Mouse (Mus musculus) frontal cortex, postnatal 25 days (tissue): ENCODE measurements around the gene Hspa1l.
"Not testable (repeated sequence)": the region's sequence is repeated elsewhere in the genome, so short reads cannot be mapped to it uniquely, and the experiment has no call there.

ENCODE experiments used
- DNase-seq, 2 experiments: peaks; one replicate each; pipeline ENCODE4 v3.0.0; 2022; ENCODE audit warnings: low spot score in 2 of 2

Hspa1l gene

DNA sequence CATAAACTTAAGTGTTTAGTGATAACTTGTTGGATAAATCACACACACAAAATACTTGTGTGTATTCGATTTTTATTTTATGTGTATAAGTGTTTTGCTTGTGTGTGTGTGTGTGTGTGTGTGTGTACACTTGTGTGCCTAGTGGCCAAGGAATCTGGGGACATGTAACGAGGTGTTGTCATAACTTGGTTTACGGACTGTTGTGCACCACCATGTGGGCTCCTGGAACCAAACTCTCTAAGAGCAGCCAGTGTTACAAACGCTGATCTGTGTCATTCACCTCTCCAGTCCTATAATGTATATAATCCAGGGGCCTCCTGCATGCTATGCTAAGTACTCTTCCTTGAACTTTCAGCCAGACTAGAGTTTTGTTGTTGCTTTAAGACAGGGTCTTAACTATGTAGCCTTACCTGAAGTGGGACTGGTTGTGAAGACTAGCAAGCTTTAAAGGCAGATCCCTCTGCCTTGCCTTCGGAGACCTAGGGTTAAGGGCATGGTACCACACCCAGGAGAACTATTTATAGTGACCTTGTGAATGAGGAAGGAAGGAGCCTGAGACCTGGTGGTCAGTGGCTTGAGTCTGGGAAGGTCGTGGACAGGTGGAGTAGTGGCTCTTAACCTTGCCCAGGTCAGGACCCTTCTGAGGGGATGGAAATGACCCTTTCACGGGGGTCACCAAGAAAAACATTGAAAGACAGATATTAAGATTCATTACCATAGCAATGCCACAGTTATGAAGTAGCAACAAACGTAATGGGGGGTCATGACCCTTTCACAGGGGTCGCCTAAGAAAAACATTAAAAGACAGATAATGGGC, 30.7 kb downstream of the Hspa1l start:
- DNase-seq = no peak

DNA sequence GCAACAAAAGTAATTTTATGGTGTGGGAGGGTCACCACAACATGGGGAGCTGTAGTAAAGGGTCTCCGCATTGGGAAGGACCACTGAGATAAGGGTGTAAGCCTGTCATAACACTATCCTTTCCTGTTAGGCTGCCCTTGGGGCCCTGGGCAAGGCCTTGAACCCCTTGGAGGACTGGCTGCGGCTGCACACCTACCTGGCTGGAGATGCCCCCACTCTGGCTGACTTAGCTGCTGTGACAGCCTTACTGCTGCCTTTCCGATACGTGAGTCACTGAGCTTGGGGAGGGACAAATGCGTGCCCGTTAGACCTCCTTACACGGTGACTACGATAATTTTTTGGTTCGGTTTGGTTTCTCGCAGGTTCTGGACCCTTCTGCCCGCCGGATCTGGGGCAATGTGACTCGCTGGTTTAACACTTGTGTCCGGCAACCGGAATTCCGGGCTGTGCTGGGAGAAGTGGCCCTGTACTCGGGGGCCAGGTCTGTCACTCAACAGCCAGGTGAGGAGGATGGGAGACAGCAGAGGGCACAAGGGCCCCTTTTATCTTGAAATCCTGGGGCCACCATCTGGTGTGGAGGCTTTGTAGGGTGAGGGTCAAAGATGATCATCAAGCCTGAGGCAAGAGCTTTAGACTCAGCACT, 31.7 kb downstream of the Hspa1l start:
- DNase-seq = no peak

DNA sequence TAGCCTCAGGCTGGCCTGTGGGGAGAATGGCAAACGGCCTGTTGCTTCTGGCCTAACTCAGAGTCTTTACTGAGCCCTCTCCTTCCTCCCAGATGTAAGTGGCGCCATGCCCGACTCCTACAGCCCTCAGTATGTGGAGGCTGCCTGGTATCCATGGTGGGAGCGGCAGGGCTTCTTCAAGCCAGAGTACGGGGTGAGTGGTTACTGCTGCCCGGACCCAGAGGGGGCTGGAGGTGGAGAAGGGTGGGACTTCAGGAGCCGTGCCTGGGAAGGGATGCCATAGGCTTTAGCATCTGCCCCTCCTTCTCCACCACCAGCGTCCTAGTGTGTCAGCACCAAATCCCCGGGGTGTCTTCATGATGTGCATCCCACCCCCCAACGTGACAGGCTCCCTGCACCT, 32.7 kb downstream of the Hspa1l start:
- DNase-seq = no peak

DNA sequence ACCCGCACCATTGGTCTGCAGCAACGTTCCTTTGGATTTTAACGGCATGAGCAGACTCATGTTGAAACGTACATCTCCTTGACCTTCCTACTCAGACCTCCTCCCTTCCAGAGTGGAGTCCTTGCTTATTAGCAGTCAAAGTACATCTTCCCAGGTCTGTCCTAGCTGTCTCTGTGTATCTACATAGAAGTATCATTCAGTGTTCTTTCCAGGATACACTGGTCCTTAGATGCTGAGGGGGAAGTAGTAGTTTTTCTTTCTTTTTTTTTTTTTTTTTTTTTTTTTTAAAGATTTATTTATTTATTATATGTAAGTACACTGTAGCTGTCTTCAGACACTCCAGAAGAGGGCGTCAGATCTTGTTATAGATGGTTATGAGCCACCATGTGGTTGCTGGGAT, 33.4 kb downstream of the Hspa1l start:
- DNase-seq = not testable (repeated sequence)

DNA sequence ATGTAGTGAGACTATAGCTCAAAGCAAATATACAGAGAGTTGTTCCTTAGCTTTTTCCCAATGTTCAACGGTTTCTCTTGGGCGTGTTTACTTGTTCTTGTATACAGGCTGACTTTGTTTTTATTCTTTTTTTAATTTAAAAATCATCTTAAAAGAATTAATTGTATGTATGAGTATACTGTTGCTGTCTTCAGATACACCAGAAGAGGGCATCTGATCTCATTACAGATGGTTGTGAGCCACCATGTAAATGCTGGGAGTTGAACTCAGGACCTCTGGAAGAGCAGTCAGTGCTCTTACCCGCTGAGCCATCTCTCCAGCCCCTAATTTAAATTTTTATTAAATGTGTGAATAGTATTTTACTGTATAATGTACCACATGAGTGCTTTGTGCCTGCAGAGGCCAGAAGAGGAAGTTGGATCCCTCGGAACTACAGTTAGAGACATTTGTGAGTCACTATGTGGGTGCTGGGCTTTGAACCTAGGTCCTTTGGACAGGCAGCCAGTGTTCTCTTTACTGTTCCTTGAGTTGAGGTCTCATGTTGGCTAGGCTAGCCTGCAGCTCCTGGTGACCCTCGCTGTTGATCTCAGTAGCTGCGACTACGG, 35.0 kb downstream of the Hspa1l start:
- DNase-seq = no peak

DNA sequence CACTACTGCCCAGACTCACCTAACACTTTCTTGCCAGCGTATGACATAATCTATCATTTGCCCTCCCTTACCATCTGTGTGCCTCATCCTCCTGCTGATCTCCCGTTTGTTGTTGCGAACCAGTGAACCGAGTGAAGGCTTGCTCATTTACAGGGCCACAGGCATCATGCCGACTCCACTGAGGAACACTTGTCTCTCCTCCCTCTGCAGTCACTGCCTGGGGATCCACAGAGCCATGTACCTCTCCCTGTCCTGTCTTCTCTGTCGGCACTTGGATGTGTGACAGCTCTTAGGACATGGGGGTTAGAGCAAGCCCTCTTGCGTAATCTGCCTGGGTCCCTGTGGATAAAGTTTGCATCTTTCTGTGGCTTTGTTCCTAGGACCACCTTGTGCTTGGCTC, 37.1 kb downstream of the Hspa1l start:
- DNase-seq = no peak

DNA sequence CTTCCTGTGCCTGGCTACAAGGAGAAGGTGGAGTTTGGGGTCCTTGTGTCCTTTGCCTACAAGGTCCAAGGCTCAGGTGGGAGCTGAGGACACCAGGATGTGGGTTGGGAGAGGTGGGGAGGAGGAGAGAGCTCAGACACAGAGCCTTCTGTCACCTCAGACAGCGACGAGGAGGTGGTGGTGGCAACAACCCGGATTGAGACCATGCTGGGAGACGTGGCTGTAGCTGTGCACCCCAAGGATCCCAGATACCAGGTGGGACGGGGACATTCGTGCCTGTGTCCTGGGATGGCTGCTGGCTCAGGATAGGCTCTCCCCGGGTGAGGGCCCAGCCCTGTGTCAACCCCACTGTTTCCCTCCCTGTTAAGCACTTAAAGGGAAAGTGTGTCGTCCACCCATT, 38.9 kb downstream of the Hspa1l start:
- no peak for DNase-seq

DNA sequence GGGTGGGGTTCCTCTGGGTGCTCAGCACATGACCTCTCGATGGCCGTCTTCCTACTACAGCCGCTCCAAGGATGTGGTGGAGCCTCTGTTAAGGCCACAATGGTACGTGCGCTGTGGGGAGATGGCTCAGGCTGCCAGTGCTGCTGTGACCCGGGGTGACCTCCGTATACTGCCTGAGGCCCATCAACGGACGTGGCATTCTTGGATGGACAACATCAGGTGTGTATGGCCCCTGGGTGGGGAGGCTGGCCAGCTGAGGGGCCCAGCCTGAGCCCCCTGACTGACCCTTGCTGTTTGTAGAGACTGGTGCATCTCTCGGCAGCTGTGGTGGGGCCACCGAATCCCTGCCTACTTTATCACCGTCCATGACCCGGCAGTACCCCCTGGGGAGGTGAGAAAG, 39.9 kb downstream of the Hspa1l start:
- DNase-seq = no peak

DNA sequence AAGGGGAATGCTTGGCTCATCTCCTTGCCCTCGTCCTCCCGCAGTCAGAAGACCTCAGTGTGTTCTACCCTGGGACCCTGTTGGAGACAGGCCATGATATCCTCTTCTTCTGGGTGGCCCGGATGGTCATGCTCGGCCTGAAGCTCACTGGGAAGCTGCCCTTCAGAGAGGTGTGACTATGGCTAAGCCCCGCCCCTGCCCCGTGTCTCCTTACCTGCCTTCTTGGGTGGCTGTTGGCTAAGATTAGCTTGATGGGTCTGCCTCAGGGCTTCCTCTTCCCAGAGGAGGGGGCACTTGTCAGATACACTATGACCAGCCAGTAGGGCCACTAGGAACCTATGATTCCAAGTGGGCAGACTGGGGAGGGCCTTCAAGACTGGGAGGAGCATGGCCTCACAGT, 40.7 kb downstream of the Hspa1l start:
- no peak for DNase-seq

DNA sequence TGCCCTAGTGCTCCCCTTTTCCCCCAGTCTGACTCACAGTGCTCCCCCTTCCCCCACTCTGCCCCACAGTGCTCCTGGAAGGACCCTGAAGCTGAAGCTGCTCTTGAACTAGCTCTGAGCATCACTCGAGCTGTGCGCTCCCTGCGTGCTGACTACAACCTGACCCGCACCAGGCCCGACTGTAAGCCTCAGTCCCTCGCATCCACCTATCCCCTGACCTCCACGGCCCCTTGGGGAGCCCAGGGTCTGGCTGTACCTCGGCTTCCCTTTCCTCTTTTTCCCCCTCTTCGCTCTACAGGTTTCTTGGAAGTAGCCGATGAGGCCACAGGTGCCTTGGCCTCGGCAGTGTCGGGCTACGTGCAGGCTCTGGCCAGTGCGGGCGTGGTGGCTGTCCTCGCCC, 42.8 kb downstream of the Hspa1l start:
- DNase-seq = no peak

DNA sequence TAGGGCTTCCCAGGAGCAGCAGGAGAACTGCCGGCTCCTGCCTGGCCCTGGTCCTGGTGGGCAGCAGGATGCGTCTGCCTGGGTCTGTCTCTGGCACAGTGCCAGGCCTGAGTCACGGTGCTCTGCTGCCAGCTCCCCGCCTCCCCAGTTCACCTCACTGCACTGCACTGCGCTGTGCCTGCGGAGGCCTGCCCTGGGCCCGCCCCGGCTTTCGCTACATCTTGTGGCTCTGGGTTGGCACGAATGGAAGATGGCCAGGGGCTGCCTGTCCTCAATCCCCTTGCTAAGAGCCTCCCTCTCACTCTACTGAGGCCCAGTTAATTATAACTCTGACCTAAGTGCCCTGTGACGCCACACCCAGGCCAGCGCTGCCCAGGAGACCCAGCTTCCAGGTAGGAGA, 43.9 kb downstream of the Hspa1l start, which contains the start of gene Vwa7:
Gene Vwa7, plus strand, starts transcription at position 204 of the 400 bp plus-strand sequence.
- DNase-seq = no peak

DNA sequence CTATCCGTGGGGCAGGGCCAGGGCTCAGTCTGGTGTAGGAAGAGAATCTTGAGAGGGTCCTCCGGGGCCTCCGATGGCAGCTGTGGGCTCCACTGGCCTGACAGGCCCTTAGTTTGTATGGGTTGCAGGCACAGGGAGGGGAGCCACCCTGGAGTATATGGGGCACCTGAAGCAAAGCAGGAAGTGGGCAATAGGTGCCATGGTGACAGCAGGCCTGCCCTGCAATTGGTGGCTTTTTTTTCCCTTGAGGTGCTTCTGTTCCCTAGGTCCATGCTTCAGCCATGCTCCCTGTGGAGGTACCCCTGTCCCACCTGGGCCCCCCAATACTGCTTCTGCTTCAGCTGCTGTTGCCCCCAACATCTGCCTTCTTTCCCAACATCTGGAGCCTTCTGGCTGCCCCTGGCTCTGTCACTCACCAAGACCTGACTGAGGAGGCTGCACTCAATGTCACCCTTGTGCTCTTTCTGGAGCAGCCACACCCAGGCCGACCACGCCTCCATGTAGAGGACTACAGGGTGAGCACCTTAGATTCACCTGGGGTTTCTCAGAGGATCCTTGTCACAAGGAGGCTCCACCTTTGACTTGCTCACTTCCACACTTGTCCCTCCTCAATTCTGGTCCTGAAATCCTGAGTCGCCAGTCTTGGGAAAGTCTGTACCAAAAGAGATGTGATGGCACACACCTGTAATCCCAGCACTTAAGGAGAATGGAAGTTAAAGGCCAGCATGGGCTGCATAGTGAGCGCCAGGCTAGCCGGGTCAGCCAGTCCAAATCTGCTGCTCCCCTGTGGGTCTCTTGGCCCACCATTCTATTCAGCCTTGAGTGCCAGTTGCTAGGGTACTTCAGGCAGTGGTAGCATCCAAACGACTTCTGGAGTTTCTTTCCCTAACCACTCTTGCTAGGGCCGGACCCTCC, 44.5 kb downstream of the Hspa1l start:
- DNase-seq = no peak

DNA sequence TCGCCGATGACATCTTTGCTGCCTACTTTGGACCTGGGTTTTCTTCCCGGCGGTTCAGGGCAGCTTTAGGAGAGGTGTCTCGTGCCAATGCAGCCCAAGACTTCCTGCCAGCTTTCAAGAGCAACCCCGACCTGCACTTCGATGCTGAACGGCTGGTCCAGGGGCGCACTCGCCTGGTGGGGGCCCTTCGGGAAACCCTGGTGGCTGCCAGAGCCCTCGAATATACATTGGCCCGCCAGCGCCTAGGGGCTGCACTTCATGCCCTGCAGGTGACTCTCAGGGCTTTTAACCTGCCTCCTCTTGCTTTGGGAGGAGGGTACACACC, 45.2 kb downstream of the Hspa1l start:
- DNase-seq = no peak

DNA sequence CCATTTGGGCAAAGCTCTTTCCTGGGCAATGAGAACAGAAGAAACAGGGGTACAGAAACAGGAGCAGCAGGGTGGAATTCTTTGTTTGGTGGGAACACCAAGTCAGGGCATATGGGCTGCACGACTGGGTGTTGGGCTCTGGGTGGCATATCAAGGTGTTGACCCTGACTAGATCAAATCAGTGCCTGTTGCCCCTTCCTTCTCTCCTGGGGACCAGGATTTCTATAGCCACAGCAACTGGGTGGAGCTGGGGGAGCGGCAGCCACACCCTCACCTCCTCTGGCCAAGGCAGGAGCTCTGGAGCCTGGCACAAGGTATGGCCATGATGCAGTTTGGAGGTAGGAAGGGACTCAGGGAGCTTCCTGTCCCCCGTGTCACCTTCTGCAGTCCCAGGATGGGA, 45.7 kb downstream of the Hspa1l start:
- DNase-seq = no peak

DNA sequence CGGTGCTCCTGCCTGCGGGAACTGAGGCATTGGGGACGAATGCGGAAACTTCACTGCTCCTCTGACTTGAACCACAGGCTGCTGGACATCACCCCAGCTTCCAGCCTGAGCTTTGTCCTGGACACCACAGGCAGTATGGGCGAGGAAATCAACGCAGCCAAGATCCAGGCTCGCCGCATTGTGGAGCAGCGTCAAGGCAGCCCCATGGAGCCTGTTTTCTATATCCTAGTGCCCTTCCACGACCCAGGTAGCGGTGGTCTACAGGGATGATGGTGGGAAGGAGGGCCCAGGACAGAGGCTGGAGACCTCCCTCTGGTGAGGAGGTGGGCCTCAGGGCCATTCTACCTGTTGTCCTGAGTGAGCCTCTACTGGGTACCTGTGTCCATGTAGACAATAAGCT, 47.4 kb downstream of the Hspa1l start:
- DNase-seq = no peak

DNA sequence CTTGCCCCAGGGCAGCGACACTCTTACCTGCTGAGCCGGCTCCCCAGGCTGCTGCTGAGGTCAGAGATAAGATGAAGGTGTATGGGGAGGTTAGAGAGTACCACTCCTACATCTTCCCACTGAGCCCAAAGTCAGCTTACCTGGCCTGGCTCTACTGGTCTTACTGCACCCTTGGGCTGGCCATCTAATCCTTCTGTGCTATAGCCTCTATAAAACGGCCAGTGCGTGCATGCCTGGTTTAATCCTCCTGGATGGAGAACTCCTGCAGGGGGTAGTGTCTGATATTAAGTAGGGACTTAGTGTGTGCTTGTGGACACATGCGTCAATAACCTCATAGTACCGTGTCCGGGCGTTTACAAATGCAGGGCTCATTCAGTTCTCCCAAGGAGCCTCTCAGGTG, 48.0 kb downstream of the Hspa1l start:
- DNase-seq = no peak

DNA sequence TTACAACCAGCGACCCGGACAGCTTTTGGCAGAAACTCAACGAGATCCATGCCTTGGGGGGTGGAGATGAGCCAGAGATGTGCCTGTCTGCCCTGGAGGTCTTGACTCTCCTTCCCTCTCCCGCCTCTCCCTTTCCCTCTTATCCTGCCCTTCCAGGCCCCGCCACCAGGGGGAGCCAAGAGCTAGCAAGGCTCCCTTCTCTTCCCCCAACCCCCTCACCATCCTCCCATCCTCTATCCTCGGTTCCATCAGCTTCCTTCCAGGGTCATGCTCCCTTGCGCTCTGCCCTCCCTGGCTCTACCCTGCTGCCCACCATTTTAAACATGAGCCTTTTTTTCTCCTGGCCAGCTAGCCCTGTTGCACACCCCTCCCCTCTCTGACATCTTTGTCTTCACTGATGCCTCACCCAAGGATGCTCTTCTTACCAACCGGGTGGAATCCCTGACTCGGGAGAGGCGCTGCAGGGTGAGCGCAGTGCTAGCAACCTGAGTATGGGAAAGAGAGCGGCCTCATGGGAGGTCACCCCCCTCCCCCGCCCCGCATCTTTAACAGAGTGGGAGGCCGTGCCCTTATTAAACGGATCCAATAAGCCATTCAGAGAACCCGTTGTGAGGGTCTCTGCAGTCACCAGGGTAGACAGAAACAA, 48.8 kb downstream of the Hspa1l start:
- DNase-seq = peak; percentile 83 to 92

DNA sequence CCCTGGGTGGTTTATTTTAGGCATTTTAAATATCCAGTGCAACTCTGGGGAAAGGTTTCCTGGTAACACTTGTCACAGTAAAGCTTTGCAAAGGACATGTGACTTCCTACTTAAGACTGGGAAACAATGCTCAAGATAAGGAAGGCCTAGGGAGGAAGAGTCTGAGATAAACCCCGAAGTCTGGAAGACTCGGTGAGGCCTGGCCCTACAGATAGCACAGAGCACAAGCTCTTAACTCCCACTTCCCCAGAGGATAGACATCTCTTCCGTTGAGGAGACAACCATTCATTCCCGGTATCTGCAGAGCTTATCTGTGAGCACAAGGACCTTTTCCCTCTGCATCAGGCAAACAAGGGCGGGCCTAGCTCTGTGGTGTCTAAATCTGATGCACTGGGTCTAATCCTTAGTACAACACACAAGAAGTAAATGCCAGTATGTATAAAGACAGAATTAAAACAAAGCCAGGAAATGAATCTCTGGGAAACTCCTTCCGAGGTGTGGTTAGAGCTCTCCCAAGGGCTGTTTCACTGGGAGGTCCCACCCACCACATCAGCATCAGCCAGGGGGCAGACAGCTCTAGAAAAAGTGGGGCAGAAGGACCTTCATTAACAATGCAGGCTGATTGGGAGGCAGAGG, 49.5 kb downstream of the Hspa1l start:
- DNase-seq = no peak

DNA sequence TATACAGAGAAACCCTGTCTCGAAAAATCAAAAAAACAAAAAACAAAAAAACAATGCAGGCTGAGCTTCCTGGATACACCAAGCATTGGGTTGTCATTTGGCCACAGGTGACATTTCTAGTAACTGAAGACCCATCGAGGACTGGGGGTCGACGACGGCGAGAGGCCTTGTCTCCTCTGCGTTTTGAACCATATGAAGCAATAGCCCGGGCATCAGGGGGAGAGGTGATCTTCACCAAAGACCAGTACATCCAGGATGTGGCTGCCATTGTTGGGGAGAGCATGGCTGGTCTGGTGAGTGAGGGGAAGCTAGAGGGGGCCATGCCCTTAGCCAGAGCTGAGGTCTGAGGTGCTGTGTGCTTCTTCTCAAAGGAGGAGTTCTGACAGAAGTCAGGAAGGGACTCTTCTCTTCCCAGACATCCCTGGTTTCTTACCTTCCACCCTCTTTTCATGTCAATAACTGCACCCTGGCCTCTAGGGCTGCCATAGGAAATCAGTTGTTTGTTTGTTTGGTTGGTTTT, 50.1 kb downstream of the Hspa1l start:
- DNase-seq = no peak

DNA sequence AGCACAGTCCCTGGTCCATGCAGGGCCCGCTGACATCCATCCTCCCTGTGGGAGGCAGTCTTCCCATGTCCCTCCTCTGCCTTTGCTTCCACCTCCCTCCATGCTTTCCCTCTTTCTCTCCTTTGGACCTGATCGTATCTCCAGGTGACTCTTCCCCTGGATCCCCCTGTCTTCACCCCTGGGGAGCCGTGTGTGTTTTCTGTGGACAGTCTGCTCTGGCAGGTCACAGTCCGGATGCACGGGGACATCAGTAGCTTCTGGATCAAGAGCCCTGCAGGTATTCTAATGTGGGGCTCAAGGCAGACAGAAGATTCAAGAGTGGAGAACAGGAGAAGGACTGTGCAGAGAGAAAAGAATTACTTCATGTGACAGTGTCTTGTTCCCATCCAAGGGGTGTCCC, 50.7 kb downstream of the Hspa1l start:
- DNase-seq = no peak

DNA sequence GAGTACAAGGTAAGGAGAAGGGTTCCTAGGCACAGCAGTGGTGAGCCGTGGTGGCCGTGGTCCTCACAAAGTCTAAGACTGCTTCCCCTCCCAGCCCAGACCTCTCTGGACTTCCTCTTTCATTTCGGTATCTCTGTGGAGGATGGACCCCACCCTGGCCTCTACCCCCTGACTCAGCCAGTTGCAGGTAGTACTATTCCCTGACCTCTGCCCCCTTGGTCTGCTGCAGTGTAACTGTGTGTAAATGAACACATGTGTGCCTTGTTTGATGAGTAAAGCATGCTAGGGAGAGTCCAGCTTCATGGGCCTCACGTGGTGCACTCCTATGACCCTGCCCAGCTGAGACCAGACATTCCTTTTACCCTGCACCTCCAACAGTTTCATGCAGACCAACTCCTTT, 51.3 kb downstream of the Hspa1l start:
- no peak for DNase-seq
